Mouse (Mus musculus): Measurements from ENCODE around the gene Adcy7. TPM values are rescaled to one million over a fixed set of nuclear protein-coding genes. Genes with fewer than 3 reads are reported as not detected.
A peak's percentile ranks its signal among the peaks of the same experiment; 100 is the strongest.

The Adcy7 gene
- polyA plus RNA-seq, 1 experiment: 5.4 TPM

- TF ChIP-seq POLR2A (IDR thresholded peaks at IDR 0.05; ENCODE audit: borderline replicate concordance, insufficient read depth, low read length) (no peak), CTCF (IDR thresholded peaks at IDR 0.05; ENCODE audit: borderline replicate concordance, insufficient read depth, low read depth, low read length) (no peak)
- Histone ChIP-seq H3K4me3 (replicated peaks; ENCODE audit: insufficient read depth, low read depth, low read length) (no peak overlapping the region), H3K27ac (ENCODE audit: insufficient read depth, low read length) (no peak overlapping the region), H3K4me1 (ENCODE audit: control insufficient read depth, insufficient read depth, low read length) (no peaks in the 10 kb centered on the region; the same call in 1 of the 2 replicates), H3K27me3 (ENCODE audit: control insufficient read depth, insufficient read depth, low read length) (no peaks in the 10 kb centered on the region)
- DNase-seq: no peak
- WGBS: 66% methylated on average over 5 of the region's 5 CpGs
Observed at GRCm38 (mm10) chr8:88357226-88357933, 85.2 kb downstream of the Adcy7 start.

- Histone ChIP-seq H3K4me1 (ENCODE audit: control insufficient read depth, insufficient read depth, low read length) (no peaks in the 10 kb centered on the region; the same call in 1 of the 2 replicates), H3K4me3 (replicated peaks; ENCODE audit: insufficient read depth, low read depth, low read length) (no peak overlapping the region), H3K27me3 (ENCODE audit: control insufficient read depth, insufficient read depth, low read length) (no peaks in the 10 kb centered on the region), H3K27ac (ENCODE audit: insufficient read depth, low read length) (no peak overlapping the region)
- 72% methylated on average over 5 of the region's 5 CpGs for WGBS
- TF ChIP-seq CTCF (IDR thresholded peaks at IDR 0.05; ENCODE audit: borderline replicate concordance, insufficient read depth, low read depth, low read length) (0 out of 2 replicates have a peak, but pooled peaks have one; percentile 23), POLR2A (IDR thresholded peaks at IDR 0.05; ENCODE audit: borderline replicate concordance, insufficient read depth, low read length) (no peak)
- no peak for DNase-seq
Observed at GRCm38 (mm10) chr8:88357946-88358345, 85.7 kb downstream of the Adcy7 start.

GRCm38 (mm10) chr8:88359959-88360358, 87.8 kb downstream of the Adcy7 start:
- no peak overlapping the region for H3K4me3 ChIP-seq (replicated peaks; ENCODE audit: insufficient read depth, low read depth, low read length)
- DNase-seq: no peak

GRCm38 (mm10) chr8:88361044-88361707, 89.0 kb downstream of the Adcy7 start:
- DNase-seq: peak in 1 of 2 experiments; percentile 24
- H3K4me3 ChIP-seq (replicated peaks; ENCODE audit: insufficient read depth, low read depth, low read length): peak overlapping the region; percentile 98
- H3K27me3 ChIP-seq (ENCODE audit: control insufficient read depth, insufficient read depth, low read length): no peaks in the 10 kb centered on the region
- peak overlapping the region; percentile 97 for H3K27ac ChIP-seq (ENCODE audit: insufficient read depth, low read length)
- no peaks in the 10 kb centered on the region; the same call in 1 of the 2 replicates for H3K4me1 ChIP-seq (ENCODE audit: control insufficient read depth, insufficient read depth, low read length)
- TF ChIP-seq POLR2A (IDR thresholded peaks at IDR 0.05; ENCODE audit: borderline replicate concordance, insufficient read depth, low read length) (no peak), CTCF (IDR thresholded peaks at IDR 0.05; ENCODE audit: borderline replicate concordance, insufficient read depth, low read depth, low read length) (no peak)
- WGBS: under 1% methylated on average over 31 of the region's 31 CpGs

More at GRCm38 (mm10) chr8:88359959-88360358, 87.8 kb downstream of the Adcy7 start:
- no peaks in the 10 kb centered on the region; the same call in 1 of the 2 replicates for H3K4me1 ChIP-seq (ENCODE audit: control insufficient read depth, insufficient read depth, low read length)
- H3K27me3 ChIP-seq (ENCODE audit: control insufficient read depth, insufficient read depth, low read length): no peaks in the 10 kb centered on the region
- TF ChIP-seq CTCF (IDR thresholded peaks at IDR 0.05; ENCODE audit: borderline replicate concordance, insufficient read depth, low read depth, low read length): no peak
- TF ChIP-seq POLR2A (IDR thresholded peaks at IDR 0.05; ENCODE audit: borderline replicate concordance, insufficient read depth, low read length): no peak
- WGBS: 37% methylated on average over 2 of the region's 2 CpGs
- no peak overlapping the region for H3K27ac ChIP-seq (ENCODE audit: insufficient read depth, low read length)

- H3K4me3 ChIP-seq (replicated peaks; ENCODE audit: insufficient read depth, low read depth, low read length): peak within 1 kb of the TSS; percentile 98
- TF ChIP-seq CTCF (IDR thresholded peaks at IDR 0.05; ENCODE audit: borderline replicate concordance, insufficient read depth, low read depth, low read length) (peak; percentile 61), POLR2A (IDR thresholded peaks at IDR 0.05; ENCODE audit: borderline replicate concordance, insufficient read depth, low read length) (peak; percentile 45; the same call in 1 of the 2 replicates)
- peak; percentile 87 to 92 for DNase-seq
- H3K27ac ChIP-seq (ENCODE audit: insufficient read depth, low read length): peak within 1 kb of the TSS; percentile 97
- no peaks in the 10 kb centered on the region; the same call in 1 of the 2 replicates for H3K4me1 ChIP-seq (ENCODE audit: control insufficient read depth, insufficient read depth, low read length)
- WGBS: under 1% methylated on average over 91 of the region's 91 CpGs
- H3K27me3 ChIP-seq (ENCODE audit: control insufficient read depth, insufficient read depth, low read length): no peaks in the 10 kb centered on the region
Observed at GRCm38 (mm10) chr8:88361708-88362428, 89.7 kb downstream of the Adcy7 start, which contains the start of gene Brd7. Brd7 (minus strand) TSS chr8:88362194.

GRCm38 (mm10) chr8:88362446-88363150, 90.4 kb downstream of the Adcy7 start:
- no peak for TF ChIP-seq CTCF (IDR thresholded peaks at IDR 0.05; ENCODE audit: borderline replicate concordance, insufficient read depth, low read depth, low read length)
- TF ChIP-seq POLR2A (IDR thresholded peaks at IDR 0.05; ENCODE audit: borderline replicate concordance, insufficient read depth, low read length): no peak
- WGBS: 18% methylated on average over 11 of the region's 11 CpGs
- no peak overlapping the region for H3K27ac ChIP-seq (ENCODE audit: insufficient read depth, low read length)

GRCm38 (mm10) chr8:88369221-88369620, 97.0 kb downstream of the Adcy7 start:
- H3K27me3 ChIP-seq (ENCODE audit: control insufficient read depth, insufficient read depth, low read length): no peaks in the 10 kb centered on the region; the same call in 1 of the 2 replicates
- H3K4me1 ChIP-seq (ENCODE audit: control insufficient read depth, insufficient read depth, low read length): no peaks in the 10 kb centered on the region
- 35% methylated on average over 6 of the region's 6 CpGs for WGBS
- no peak for TF ChIP-seq POLR2A (IDR thresholded peaks at IDR 0.05; ENCODE audit: borderline replicate concordance, insufficient read depth, low read length)
- peak; percentile 50 for TF ChIP-seq CTCF (IDR thresholded peaks at IDR 0.05; ENCODE audit: borderline replicate concordance, insufficient read depth, low read depth, low read length)
- H3K27ac ChIP-seq (ENCODE audit: insufficient read depth, low read length): no peak overlapping the region
- no peak for DNase-seq
- H3K4me3 ChIP-seq (replicated peaks; ENCODE audit: insufficient read depth, low read depth, low read length): no peak overlapping the region

More at GRCm38 (mm10) chr8:88362446-88363150, 90.4 kb downstream of the Adcy7 start:
- Histone ChIP-seq H3K4me3 (replicated peaks; ENCODE audit: insufficient read depth, low read depth, low read length) (peak overlapping the region; percentile 98), H3K4me1 (ENCODE audit: control insufficient read depth, insufficient read depth, low read length) (no peaks in the 10 kb centered on the region; the same call in 1 of the 2 replicates), H3K27me3 (ENCODE audit: control insufficient read depth, insufficient read depth, low read length) (no peaks in the 10 kb centered on the region)
- DNase-seq: peak; percentile 31 to 42

All from cerebellum, adult 2 months (tissue).